Mouse (Mus musculus): ENCODE results near the gene Jmjd6. TPM values are rescaled to one million over a fixed set of nuclear protein-coding genes. Genes with fewer than 3 reads are reported as not detected.
A peak's percentile ranks its signal among the peaks of the same experiment; 100 is the strongest.

Jmjd6 gene
- polyA plus RNA-seq, 1 experiment from 2014 or later, result 67.2 TPM

DNA sequence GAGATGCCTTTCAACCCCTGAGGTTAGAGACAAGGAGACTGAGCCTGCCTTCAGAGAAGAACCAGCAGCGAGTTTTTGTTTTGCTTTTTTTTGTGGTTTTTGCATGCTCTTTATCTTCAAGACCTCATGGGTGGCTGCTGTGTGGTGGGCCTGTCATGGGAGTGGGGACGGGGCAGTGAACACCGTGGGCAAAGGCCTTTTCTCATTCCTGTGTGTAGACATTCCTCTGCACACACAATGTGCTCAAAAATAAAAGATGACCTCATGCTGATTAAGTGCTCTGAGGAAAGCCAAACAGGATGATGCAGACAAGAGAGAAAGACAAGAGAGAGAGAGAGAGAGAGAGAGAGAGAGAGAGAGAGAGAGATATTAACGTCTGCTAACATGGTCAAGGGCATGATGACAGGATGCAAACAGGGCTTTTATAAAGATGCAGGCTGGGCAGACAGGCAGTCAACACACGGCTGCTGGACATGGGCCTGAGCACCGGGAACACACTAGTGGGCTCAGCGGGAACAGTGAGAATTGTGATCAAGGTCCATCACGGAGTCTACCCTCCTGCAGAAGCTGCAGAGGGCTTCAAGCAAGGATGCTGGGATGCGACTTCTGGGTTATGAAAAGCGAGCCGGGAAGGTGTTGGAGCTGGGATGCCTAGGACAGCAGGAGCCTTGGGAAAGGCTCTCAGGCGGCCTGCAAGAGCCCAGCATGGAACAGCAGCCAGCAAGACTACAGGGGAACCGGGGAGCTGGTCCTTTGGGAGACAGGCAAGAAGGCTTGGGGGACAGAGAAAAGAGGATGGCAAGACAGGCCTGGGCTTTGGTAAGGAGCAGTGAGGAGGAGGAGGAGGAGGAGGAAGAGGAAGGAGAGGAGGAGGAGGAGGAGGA is 21.9 kb downstream of the Jmjd6 start:
- Histone ChIP-seq H3K36me3 (ENCODE audit: control insufficient read depth, insufficient read depth, low read length) (no peaks in the 10 kb centered on the region), H3K9me3 (ENCODE audit: control insufficient read depth, low read length) (no peaks in the 10 kb centered on the region), H3K4me1 (ENCODE audit: control insufficient read depth, insufficient read depth, low read depth, low read length) (peaks cover under 1% of the 10 kb centered on the region), H3K27ac (ENCODE audit: low read depth, low read length) (no peak overlapping the region), H3K27me3 (replicated peaks; ENCODE audit: control insufficient read depth, insufficient read depth, low read length) (no peaks in the 10 kb centered on the region), H3K4me3 (ENCODE audit: low read length) (no peak overlapping the region), H3K4me2 (ENCODE audit: low read length) (no peak overlapping the region), H3K9ac (ENCODE audit: low read depth, low read length) (no peak overlapping the region)
- ATAC-seq, result no peak
- WGBS, result 38% methylated on average over 13 of the region's 13 CpGs

DNA sequence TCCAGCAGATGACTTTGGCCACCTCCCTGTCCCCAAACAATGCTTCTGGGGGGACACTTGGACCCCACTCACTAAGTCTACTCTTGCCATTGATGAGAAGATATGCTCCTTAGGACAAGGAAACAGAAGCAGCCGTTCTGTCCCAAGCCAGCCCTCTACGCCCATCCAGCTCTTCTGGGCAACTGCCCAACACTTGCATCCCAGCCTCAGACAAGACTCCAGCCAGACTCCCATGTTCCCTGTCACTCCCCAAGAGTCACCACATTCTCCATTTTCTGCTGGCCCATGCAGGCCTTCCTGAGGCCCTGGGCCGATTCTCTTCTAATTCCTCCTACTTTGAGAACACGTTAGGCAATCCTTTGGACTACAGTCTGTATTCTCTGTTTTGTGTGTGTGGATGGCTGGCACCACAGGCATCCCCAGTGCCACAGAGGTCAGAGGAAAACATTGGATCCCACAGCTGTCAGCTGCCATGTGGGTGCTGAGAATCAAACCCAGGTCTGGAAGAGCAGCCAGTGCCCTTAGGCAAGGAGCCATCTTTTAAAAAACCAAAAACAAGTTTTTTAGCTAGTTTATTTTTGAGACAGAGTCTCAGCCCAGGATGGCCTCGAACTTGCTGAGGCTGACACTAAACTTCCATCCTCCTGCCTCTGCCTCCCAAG is 23.2 kb downstream of the Jmjd6 start:
- no peak overlapping the region for H3K27ac ChIP-seq (ENCODE audit: low read depth, low read length)
- H3K36me3 ChIP-seq (ENCODE audit: control insufficient read depth, insufficient read depth, low read length), result no peaks in the 10 kb centered on the region
- no peak for ATAC-seq
- H3K4me2 ChIP-seq (ENCODE audit: low read length), result no peak overlapping the region
- peaks cover 4% of the 10 kb centered on the region for H3K4me1 ChIP-seq (ENCODE audit: control insufficient read depth, insufficient read depth, low read depth, low read length)
- no peaks in the 10 kb centered on the region for H3K27me3 ChIP-seq (replicated peaks; ENCODE audit: control insufficient read depth, insufficient read depth, low read length)
- WGBS, result 74% methylated on average over 5 of the region's 5 CpGs
- no peaks in the 10 kb centered on the region for H3K9me3 ChIP-seq (ENCODE audit: control insufficient read depth, low read length)
- no peak overlapping the region for H3K9ac ChIP-seq (ENCODE audit: low read depth, low read length)
- H3K4me3 ChIP-seq (ENCODE audit: low read length), result no peak overlapping the region

DNA sequence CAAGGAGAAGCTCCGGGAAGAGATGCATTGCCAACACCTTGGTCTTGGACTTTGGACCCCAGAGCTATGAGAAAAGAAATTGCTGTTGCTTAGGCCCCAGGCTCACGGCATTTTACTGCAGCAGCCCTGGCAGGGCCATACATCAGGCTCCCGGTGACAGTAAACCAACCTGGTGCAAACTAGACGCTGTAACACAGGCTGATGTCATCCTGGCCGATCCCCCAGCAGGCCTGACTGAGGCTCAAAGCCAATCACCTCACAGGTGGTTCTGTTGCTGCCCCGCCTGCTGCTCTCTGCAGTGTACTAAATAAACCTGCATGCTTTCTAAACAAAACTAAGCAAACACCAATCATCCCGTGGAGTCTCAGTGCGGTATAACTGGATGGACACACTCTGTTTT is 24.5 kb downstream of the Jmjd6 start:
- Histone ChIP-seq H3K4me2 (ENCODE audit: low read length) (no peak overlapping the region), H3K27ac (ENCODE audit: low read depth, low read length) (no peak overlapping the region), H3K4me1 (ENCODE audit: control insufficient read depth, insufficient read depth, low read depth, low read length) (peaks cover 18% of the 10 kb centered on the region), H3K36me3 (ENCODE audit: control insufficient read depth, insufficient read depth, low read length) (no peaks in the 10 kb centered on the region), H3K4me3 (ENCODE audit: low read length) (no peak overlapping the region), H3K27me3 (replicated peaks; ENCODE audit: control insufficient read depth, insufficient read depth, low read length) (no peaks in the 10 kb centered on the region), H3K9ac (ENCODE audit: low read depth, low read length) (no peak overlapping the region), H3K9me3 (ENCODE audit: control insufficient read depth, low read length) (no peaks in the 10 kb centered on the region)
- WGBS, result 58% methylated on average over 8 of the region's 8 CpGs
- no peak for ATAC-seq

DNA sequence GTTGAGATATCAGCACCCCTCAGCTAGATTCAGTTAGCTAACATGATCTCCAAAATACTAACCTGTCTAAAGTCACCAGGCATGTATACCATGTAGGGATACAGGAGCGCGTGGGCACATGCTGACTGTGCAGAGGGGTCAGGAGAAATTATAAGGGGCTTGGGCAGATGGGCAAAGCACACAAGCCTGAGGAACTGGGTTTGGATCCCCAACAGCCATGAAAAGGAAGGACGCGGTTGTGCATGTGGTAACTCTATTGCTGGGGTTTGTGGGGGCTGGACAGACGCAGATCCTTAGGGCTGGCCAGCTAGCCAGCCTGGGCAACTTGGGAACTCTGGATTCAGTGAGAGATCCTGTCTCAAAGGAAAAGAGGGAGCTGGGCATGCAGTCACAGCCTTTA is 25.7 kb downstream of the Jmjd6 start:
- Histone ChIP-seq H3K27ac (ENCODE audit: low read depth, low read length) (no peak overlapping the region), H3K9ac (ENCODE audit: low read depth, low read length) (no peak overlapping the region), H3K4me1 (ENCODE audit: control insufficient read depth, insufficient read depth, low read depth, low read length) (peaks cover 29% of the 10 kb centered on the region), H3K4me2 (ENCODE audit: low read length) (no peak overlapping the region), H3K4me3 (ENCODE audit: low read length) (no peak overlapping the region), H3K36me3 (ENCODE audit: control insufficient read depth, insufficient read depth, low read length) (no peaks in the 10 kb centered on the region), H3K9me3 (ENCODE audit: control insufficient read depth, low read length) (no peaks in the 10 kb centered on the region), H3K27me3 (replicated peaks; ENCODE audit: control insufficient read depth, insufficient read depth, low read length) (no peaks in the 10 kb centered on the region)
- no peak for ATAC-seq
- WGBS, result 96% methylated on average over 5 of the region's 5 CpGs

DNA sequence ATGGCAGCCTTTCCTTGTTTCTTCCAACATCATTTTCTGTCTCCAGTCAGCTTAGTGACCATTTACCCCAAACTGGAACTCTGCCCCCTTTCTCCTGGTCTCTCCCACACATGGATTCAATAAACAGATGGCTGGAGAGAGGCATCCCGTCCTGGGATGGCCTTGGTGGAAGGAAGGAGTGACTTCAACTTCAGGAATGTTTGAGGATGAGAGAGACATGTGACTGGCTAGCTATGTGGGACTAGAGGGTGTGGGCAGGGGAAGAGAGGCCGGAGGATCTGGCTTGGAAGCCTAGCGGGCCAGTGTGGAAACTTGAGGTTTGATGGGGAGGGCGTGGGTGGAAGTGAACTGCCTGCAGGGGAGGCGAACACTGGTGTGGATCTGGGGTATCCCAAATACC is 26.5 kb downstream of the Jmjd6 start:
- Histone ChIP-seq H3K4me1 (ENCODE audit: control insufficient read depth, insufficient read depth, low read depth, low read length) (peaks cover 36% of the 10 kb centered on the region), H3K4me3 (ENCODE audit: low read length) (no peak overlapping the region), H3K27me3 (replicated peaks; ENCODE audit: control insufficient read depth, insufficient read depth, low read length) (no peaks in the 10 kb centered on the region), H3K36me3 (ENCODE audit: control insufficient read depth, insufficient read depth, low read length) (no peaks in the 10 kb centered on the region), H3K27ac (ENCODE audit: low read depth, low read length) (no peak overlapping the region), H3K4me2 (ENCODE audit: low read length) (no peak overlapping the region), H3K9ac (ENCODE audit: low read depth, low read length) (no peak overlapping the region), H3K9me3 (ENCODE audit: control insufficient read depth, low read length) (no peaks in the 10 kb centered on the region)
- 90% methylated on average over 5 of the region's 5 CpGs for WGBS
- no peak for ATAC-seq

DNA sequence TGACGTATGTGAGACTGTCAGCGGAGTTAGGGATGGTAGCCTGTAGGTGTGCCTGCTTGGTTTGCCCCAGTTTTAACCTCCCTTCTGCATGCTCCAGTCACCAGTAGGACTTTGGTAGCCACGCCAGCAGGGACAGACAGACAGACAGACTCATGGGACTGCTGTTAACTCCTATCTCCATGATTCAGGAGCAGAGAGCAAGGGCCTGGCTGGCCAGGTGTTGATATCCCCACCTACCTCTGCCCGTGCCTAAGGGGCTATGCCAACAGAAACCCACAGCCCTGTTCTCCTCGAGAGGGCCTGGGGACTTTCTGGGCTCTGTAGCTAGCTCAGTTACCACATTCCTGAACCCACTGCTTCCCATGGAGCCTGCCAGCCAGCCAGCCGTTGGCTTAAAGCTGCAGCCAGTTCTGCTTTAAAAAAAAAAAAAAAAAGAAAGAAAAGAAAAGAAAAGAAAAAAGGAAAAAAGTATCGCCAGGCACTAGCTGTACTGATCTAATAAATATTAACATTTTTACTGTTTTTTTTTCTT is 28.3 kb downstream of the Jmjd6 start:
- H3K27me3 ChIP-seq (replicated peaks; ENCODE audit: control insufficient read depth, insufficient read depth, low read length), result no peaks in the 10 kb centered on the region
- peak overlapping the region; percentile 88 for H3K27ac ChIP-seq (ENCODE audit: low read depth, low read length)
- H3K36me3 ChIP-seq (ENCODE audit: control insufficient read depth, insufficient read depth, low read length), result no peaks in the 10 kb centered on the region
- no peaks in the 10 kb centered on the region for H3K9me3 ChIP-seq (ENCODE audit: control insufficient read depth, low read length)
- H3K4me2 ChIP-seq (ENCODE audit: low read length), result peak overlapping the region; percentile 22; the same call in 1 of the 2 replicates
- peaks cover 53% of the 10 kb centered on the region for H3K4me1 ChIP-seq (ENCODE audit: control insufficient read depth, insufficient read depth, low read depth, low read length)
- WGBS, result 15% methylated on average over 7 of the region's 7 CpGs
- H3K9ac ChIP-seq (ENCODE audit: low read depth, low read length), result peak overlapping the region; percentile 36
- no peak for ATAC-seq
- no peak overlapping the region for H3K4me3 ChIP-seq (ENCODE audit: low read length)

DNA sequence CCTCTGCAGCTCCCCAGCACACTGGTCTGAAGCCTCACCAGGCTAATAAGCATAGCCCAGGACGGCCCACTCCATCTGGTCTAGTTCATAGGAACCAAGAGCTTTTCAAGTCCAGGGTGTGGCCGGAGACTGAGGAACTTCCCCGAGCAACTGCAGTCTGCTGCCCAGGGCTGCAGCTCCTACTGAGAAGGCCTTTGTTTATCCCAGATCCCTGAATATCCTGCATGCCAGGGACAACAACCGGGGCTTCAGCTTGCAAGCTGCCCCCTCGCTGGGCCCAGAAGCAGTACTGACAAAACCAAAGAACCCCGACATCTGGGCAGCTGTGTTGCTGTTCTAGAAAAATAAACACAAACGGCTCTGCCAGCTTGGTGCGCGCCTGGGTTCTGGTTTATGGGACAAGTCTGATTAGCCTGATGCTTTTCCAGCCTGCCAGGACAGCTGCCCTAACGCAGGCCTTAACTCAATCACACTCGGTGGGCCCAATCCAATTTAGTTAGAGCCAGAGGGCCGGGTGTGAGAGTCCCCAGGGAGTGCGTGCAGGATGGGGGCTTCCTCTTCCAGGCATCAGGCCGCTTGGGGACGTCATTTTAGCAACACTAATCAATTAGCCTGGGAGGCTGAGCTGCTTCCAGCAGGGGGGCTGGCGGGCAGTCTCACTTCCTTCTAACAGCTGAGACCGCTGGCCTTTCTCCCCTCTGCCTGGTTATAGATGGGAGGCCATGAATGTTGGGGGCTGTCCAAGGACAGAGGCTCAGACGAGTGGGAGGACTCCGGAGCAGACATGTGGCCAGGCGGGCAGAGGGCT is 29.0 kb downstream of the Jmjd6 start:
- Histone ChIP-seq H3K27ac (ENCODE audit: low read depth, low read length) (peak overlapping the region; percentile 88), H3K4me1 (ENCODE audit: control insufficient read depth, insufficient read depth, low read depth, low read length) (peaks cover 57% of the 10 kb centered on the region), H3K4me3 (ENCODE audit: low read length) (no peak overlapping the region), H3K9me3 (ENCODE audit: control insufficient read depth, low read length) (no peaks in the 10 kb centered on the region), H3K9ac (ENCODE audit: low read depth, low read length) (peak overlapping the region; percentile 36), H3K4me2 (ENCODE audit: low read length) (peak overlapping the region; percentile 22; the same call in 1 of the 2 replicates), H3K36me3 (ENCODE audit: control insufficient read depth, insufficient read depth, low read length) (no peaks in the 10 kb centered on the region), H3K27me3 (replicated peaks; ENCODE audit: control insufficient read depth, insufficient read depth, low read length) (no peaks in the 10 kb centered on the region)
- ATAC-seq, result 0 out of 2 replicates have a peak, but pooled peaks have one; percentile 10
- 4% methylated on average over 20 of the region's 20 CpGs for WGBS

DNA sequence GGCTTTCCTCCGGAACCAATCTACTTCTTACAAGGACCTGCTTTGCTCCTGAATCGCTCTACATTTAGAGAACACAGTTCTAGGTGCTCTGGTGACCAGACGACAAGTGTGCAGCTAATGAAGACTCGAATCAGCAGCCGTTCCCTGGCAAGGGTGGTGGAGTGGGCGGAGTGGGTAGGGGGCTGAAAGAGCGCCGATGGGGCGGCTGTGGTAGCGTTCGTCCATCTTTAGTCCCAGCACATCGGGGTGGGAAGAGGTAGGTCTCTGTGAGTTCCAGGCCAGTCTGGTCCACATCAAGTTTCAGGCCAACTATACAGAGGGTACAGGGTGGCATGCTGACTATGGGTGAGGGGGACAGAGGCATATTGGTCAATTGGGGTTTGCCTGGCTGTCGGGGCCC is 29.6 kb downstream of the Jmjd6 start:
- H3K9me3 ChIP-seq (ENCODE audit: control insufficient read depth, low read length), result no peaks in the 10 kb centered on the region
- peak overlapping the region; percentile 88 for H3K27ac ChIP-seq (ENCODE audit: low read depth, low read length)
- no peaks in the 10 kb centered on the region for H3K36me3 ChIP-seq (ENCODE audit: control insufficient read depth, insufficient read depth, low read length)
- WGBS, result 59% methylated on average over 13 of the region's 13 CpGs
- no peak overlapping the region for H3K4me2 ChIP-seq (ENCODE audit: low read length)
- ATAC-seq, result no peak
- no peak overlapping the region for H3K4me3 ChIP-seq (ENCODE audit: low read length)
- 0 out of 2 replicates have a peak overlapping the region, but pooled peaks have one; percentile 3 for H3K9ac ChIP-seq (ENCODE audit: low read depth, low read length)
- H3K4me1 ChIP-seq (ENCODE audit: control insufficient read depth, insufficient read depth, low read depth, low read length), result peaks cover 57% of the 10 kb centered on the region
- no peaks in the 10 kb centered on the region for H3K27me3 ChIP-seq (replicated peaks; ENCODE audit: control insufficient read depth, insufficient read depth, low read length)
